Mouse (Mus musculus): ENCODE results near the gene Ap1m1. TPM values are rescaled to one million over a fixed set of nuclear protein-coding genes. Genes with fewer than 3 reads are reported as not detected.

The Ap1m1 gene
- 110 and 125 TPM in 2 replicates for polyA plus RNA-seq (2014; fragmentation: Nextera tagmentation; extraction: Ambion mirVana)

DNA sequence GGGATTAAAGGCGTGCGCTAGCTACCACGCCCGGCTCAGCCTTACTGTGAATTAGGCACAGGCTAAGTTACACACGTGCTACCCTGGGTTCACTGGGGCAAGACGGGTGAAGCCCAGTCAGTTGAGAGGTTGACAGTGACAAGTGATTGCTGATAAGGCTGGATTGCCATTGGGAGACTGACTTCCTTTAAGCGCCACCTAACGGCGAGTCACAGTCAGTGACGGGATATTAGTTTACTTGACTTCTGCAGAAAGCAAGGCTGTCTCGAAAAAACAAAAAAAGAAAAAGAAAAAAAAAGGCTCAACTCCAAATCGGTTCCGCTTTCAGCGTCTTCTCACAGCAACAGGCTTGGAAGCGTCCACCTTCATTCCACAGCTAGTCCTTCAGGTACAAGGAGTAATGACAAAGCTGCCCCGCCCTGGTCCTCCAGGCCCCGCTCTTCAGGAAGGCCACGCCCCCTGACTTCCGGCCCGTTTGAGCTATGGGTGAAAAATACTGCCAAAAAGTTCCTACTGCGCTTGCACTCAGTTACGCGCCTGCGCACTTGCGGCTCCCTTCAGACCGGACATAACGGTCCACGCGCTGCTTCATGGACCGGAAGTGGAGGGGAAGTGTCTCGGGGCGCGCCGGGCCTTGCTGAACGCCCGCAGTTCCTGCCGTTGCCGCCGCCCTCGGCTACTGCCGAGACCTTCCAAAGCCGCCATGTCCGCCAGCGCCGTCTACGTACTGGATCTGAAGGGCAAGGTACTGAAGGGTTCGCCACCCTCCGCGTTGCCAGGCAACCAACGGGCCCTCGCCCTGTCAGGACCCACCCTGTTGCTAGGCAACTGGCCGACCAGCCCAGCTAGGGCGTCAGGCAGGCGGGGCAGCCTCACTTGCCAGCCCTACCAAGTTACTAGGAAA lies at the start of gene Ap1m1:
Gene Ap1m1, plus strand, starts transcription at position 520 of the 904 bp plus-strand sequence.
- H3K4me3 ChIP-seq (ENCODE audit: low read length), result peak within 1 kb of the TSS; percentile 69
- H3K27me3 ChIP-seq (ENCODE audit: control insufficient read depth, insufficient read depth, low read length), result no peaks in the 10 kb centered on the region
- peak within 1 kb of the TSS; percentile 85 for H3K27ac ChIP-seq (ENCODE audit: low read depth, low read length)
- WGBS, result under 1% methylated on average over 54 of the region's 54 CpGs
- no peaks in the 10 kb centered on the region for H3K9me3 ChIP-seq (ENCODE audit: control insufficient read depth, low read length)
- ATAC-seq (ENCODE audit: low FRiP score, low TSS enrichment), result peak; percentile 98
- no peaks in the 10 kb centered on the region; the same call in 1 of the 2 replicates for H3K36me3 ChIP-seq (ENCODE audit: control insufficient read depth, insufficient read depth, low read length)
- H3K9ac ChIP-seq (ENCODE audit: low read depth, low read length), result peak within 1 kb of the TSS; percentile 61
- H3K4me1 ChIP-seq (ENCODE audit: control insufficient read depth, insufficient read depth, low read length), result peaks cover 11% of the 10 kb centered on the region; the same call in 1 of the 2 replicates
- H3K4me2 ChIP-seq (replicated peaks; ENCODE audit: low read depth, low read length), result peak within 1 kb of the TSS; percentile 59

DNA sequence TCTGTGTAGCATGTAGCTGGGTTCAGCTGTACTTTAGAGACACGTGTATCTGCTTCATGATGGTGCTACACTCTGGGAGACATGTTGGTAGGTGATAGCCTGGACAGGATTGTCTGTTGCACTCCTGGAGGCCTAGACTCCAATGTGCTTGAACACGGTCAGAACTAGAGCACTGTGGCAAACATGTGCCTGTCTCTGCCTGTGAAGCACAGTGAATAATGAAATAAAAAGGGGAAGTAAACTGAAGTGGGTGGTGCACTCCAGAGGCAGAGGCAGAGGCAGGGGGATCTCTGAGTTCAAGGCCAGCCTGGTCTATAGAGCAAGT lies 49.6 kb upstream of the Ap1m1 start:
- H3K4me2 ChIP-seq (replicated peaks; ENCODE audit: low read depth, low read length), result no peak overlapping the region
- no peaks in the 10 kb centered on the region for H3K9me3 ChIP-seq (ENCODE audit: control insufficient read depth, low read length)
- ATAC-seq (ENCODE audit: low FRiP score, low TSS enrichment), result no peak
- no peaks in the 10 kb centered on the region for H3K36me3 ChIP-seq (ENCODE audit: control insufficient read depth, insufficient read depth, low read length)
- no peaks in the 10 kb centered on the region for H3K27me3 ChIP-seq (ENCODE audit: control insufficient read depth, insufficient read depth, low read length)
- H3K9ac ChIP-seq (ENCODE audit: low read depth, low read length), result no peak overlapping the region
- 82% methylated on average over 2 of the region's 2 CpGs for WGBS
- no peak overlapping the region for H3K4me3 ChIP-seq (ENCODE audit: low read length)
- no peaks in the 10 kb centered on the region for H3K4me1 ChIP-seq (ENCODE audit: control insufficient read depth, insufficient read depth, low read length)
- H3K27ac ChIP-seq (ENCODE audit: low read depth, low read length), result no peak overlapping the region

DNA sequence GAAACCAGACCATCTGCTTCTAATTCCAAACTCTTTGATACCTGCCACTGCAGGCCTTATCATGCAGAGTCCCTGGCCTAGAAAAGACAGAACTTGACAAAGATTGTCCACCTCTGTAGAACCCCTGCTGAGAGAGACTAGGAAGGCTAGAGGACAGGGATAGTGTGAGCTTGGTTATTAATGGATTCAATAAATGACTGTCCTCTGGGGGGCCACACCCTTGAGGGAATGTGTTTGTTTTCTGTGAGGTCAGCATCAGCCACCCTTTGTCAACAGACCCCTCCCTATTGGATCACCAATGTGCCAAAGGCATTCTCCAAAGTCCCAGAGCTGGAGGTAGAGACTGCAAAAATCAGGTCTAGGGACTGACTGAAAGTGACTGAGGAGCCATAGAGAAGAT lies 47.8 kb upstream of the Ap1m1 start:
- H3K9me3 ChIP-seq (ENCODE audit: control insufficient read depth, low read length), result no peaks in the 10 kb centered on the region
- H3K27me3 ChIP-seq (ENCODE audit: control insufficient read depth, insufficient read depth, low read length), result no peaks in the 10 kb centered on the region
- H3K4me2 ChIP-seq (replicated peaks; ENCODE audit: low read depth, low read length), result no peak overlapping the region
- no peaks in the 10 kb centered on the region for H3K4me1 ChIP-seq (ENCODE audit: control insufficient read depth, insufficient read depth, low read length)
- no peak overlapping the region for H3K9ac ChIP-seq (ENCODE audit: low read depth, low read length)
- H3K4me3 ChIP-seq (ENCODE audit: low read length), result no peak overlapping the region
- H3K27ac ChIP-seq (ENCODE audit: low read depth, low read length), result no peak overlapping the region
- no peak for ATAC-seq (ENCODE audit: low FRiP score, low TSS enrichment)
- H3K36me3 ChIP-seq (ENCODE audit: control insufficient read depth, insufficient read depth, low read length), result no peaks in the 10 kb centered on the region

DNA sequence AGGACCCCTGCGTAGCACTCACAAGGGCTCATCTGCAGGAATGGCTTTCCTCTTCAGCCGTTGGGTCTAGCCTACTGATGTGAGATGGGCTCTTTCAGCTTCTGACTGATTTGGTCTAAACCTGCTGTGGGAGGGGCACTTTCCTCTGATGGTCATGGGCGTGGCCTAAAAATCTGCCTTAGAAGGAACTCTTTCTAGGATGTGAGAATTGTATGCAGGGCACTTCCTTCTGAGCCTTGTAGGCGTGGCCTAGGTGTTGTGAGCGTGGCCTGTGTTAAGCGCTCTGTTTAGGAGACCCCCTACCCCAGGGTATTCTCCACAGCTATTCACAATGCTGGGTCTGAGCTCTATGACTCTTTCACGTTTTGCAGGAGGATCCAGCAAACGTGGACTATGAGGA lies 41.8 kb upstream of the Ap1m1 start:
- ATAC-seq (ENCODE audit: low FRiP score, low TSS enrichment), result no peak
- Histone ChIP-seq H3K4me3 (ENCODE audit: low read length) (no peak overlapping the region), H3K9me3 (ENCODE audit: control insufficient read depth, low read length) (peaks cover 11% of the 10 kb centered on the region), H3K36me3 (ENCODE audit: control insufficient read depth, insufficient read depth, low read length) (no peaks in the 10 kb centered on the region), H3K27me3 (ENCODE audit: control insufficient read depth, insufficient read depth, low read length) (no peaks in the 10 kb centered on the region), H3K27ac (ENCODE audit: low read depth, low read length) (no peak overlapping the region), H3K9ac (ENCODE audit: low read depth, low read length) (no peak overlapping the region), H3K4me2 (replicated peaks; ENCODE audit: low read depth, low read length) (no peak overlapping the region), H3K4me1 (ENCODE audit: control insufficient read depth, insufficient read depth, low read length) (no peaks in the 10 kb centered on the region)
- WGBS, result 67% methylated on average over 8 of the region's 8 CpGs

DNA sequence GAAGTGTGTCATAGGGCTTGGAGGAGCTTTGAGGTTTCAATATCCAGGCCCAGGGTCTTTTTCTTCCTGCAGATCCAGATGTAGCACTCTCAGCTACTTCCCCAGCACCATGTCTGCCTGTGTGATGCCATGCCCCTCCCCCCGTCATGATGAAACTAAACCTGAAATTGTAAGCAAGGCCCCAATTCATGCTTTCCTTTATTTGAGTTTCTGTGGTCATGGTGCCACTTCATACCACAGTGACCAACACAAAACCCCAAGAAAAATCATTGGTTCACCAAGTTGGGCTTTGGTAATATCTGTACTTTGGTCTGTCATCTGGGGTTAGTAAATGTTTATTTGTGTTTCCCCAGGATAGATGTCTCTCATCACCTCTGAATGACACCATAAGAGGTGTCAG lies 31.2 kb upstream of the Ap1m1 start:
- no peak overlapping the region for H3K27ac ChIP-seq (ENCODE audit: low read depth, low read length)
- H3K36me3 ChIP-seq (ENCODE audit: control insufficient read depth, insufficient read depth, low read length), result no peaks in the 10 kb centered on the region
- ATAC-seq (ENCODE audit: low FRiP score, low TSS enrichment), result no peak
- no peaks in the 10 kb centered on the region for H3K9me3 ChIP-seq (ENCODE audit: control insufficient read depth, low read length)
- H3K4me2 ChIP-seq (replicated peaks; ENCODE audit: low read depth, low read length), result no peak overlapping the region
- H3K27me3 ChIP-seq (ENCODE audit: control insufficient read depth, insufficient read depth, low read length), result no peaks in the 10 kb centered on the region; the same call in 1 of the 2 replicates
- WGBS, result 76% methylated on average over 1 of the region's 1 CpGs
- no peak overlapping the region for H3K4me3 ChIP-seq (ENCODE audit: low read length)
- H3K4me1 ChIP-seq (ENCODE audit: control insufficient read depth, insufficient read depth, low read length), result no peaks in the 10 kb centered on the region
- H3K9ac ChIP-seq (ENCODE audit: low read depth, low read length), result no peak overlapping the region

DNA sequence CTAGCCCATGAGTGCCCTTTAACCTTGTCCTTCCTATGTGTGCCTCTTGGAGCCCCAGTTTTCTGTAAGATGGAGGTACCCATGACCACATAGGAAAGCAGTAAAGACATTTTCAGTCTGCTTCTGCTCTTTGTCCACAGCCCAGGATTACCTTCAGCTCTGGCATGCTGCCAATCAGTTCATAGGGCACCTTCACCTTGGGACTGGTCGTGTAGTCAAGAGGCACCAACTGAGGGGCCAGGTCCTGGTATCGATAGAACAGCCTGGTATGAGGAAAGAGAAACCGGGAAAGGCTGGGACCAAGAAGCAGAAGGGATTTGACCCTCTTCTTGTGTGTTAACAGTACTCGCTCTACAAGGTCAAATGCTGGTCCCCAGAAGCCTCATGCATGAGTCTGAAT lies 29.6 kb upstream of the Ap1m1 start:
- Histone ChIP-seq H3K27me3 (ENCODE audit: control insufficient read depth, insufficient read depth, low read length) (peaks cover 5% of the 10 kb centered on the region; the same call in 1 of the 2 replicates), H3K9ac (ENCODE audit: low read depth, low read length) (no peak overlapping the region), H3K27ac (ENCODE audit: low read depth, low read length) (no peak overlapping the region), H3K4me2 (replicated peaks; ENCODE audit: low read depth, low read length) (no peak overlapping the region), H3K4me1 (ENCODE audit: control insufficient read depth, insufficient read depth, low read length) (no peaks in the 10 kb centered on the region), H3K4me3 (ENCODE audit: low read length) (no peak overlapping the region), H3K36me3 (ENCODE audit: control insufficient read depth, insufficient read depth, low read length) (no peaks in the 10 kb centered on the region), H3K9me3 (ENCODE audit: control insufficient read depth, low read length) (no peaks in the 10 kb centered on the region)
- WGBS, result 64% methylated on average over 4 of the region's 4 CpGs
- no peak for ATAC-seq (ENCODE audit: low FRiP score, low TSS enrichment)

DNA sequence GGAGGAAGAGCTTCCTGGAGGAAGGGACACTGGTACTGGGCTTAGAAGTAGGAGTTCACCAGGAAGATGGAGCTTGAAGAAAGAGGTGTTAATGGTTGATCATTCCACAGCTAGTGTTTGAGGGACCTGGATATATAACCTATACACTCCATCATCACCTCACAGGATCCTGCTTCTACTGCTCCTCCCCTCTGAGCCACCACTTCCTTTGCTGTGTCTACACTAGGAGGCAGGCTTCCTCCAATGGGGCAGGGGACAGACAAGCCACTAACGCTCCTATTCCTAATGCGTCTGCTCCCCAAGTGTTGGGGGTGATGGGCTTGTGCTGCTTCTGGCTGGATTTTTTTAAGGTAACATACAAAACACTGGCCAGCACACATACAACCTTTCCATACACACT lies 29.1 kb upstream of the Ap1m1 start:
- no peak overlapping the region for H3K4me2 ChIP-seq (replicated peaks; ENCODE audit: low read depth, low read length)
- 64% methylated on average over 2 of the region's 2 CpGs for WGBS
- no peak for ATAC-seq (ENCODE audit: low FRiP score, low TSS enrichment)

DNA sequence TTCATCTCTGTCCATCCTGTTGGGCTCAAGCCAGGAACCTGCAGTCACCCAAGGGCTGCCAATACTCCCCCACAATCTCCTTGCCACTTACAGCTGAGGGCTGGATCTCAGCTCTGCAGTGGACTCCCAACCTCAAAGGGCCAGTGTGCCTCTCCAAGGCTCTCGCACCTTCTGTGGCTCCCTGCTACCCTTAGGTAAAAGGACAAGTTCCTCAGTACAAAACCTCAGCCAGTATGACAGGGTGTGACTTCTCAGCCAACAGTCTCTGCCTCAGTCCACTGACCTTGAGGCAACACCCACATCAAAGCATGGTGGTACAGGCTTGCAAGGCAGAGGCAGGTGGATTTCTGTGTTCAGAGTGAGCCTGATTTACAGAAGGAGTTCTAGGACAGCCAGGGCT lies 28.0 kb upstream of the Ap1m1 start:
- no peak for ATAC-seq (ENCODE audit: low FRiP score, low TSS enrichment)
- peaks cover 5% of the 10 kb centered on the region; the same call in 1 of the 2 replicates for H3K27me3 ChIP-seq (ENCODE audit: control insufficient read depth, insufficient read depth, low read length)

More for the DNA sequence above, 29.1 kb upstream of the Ap1m1 start:
- H3K4me1 ChIP-seq (ENCODE audit: control insufficient read depth, insufficient read depth, low read length), result no peaks in the 10 kb centered on the region
- no peaks in the 10 kb centered on the region for H3K36me3 ChIP-seq (ENCODE audit: control insufficient read depth, insufficient read depth, low read length)
- no peaks in the 10 kb centered on the region for H3K9me3 ChIP-seq (ENCODE audit: control insufficient read depth, low read length)
- no peak overlapping the region for H3K9ac ChIP-seq (ENCODE audit: low read depth, low read length)
- no peak overlapping the region for H3K27ac ChIP-seq (ENCODE audit: low read depth, low read length)
- peaks cover 5% of the 10 kb centered on the region; the same call in 1 of the 2 replicates for H3K27me3 ChIP-seq (ENCODE audit: control insufficient read depth, insufficient read depth, low read length)
- no peak overlapping the region for H3K4me3 ChIP-seq (ENCODE audit: low read length)

DNA sequence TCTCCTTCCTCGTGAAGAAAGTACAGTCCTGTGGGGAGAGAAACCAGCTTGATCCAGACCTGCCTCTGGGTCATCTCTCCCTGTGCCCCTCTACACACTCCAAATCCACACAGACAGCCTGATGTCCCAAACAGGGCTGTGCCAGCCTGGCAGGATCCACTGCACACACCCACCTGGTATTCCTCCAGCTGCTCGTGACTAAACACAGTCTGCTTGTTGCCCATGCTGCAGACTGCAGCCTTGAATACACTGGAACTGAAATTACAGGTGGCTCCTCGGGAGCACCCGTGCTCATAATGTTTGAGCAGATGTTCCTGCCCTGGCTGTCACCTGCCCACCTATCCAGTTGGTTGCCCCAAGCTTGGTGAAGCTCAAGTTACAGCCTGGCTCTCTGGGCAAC lies 27.1 kb upstream of the Ap1m1 start, which contains the start of gene Cib3:
Gene Cib3, minus strand, starts transcription at position 87 of the 400 bp plus-strand sequence.
- H3K27ac ChIP-seq (ENCODE audit: low read depth, low read length), result no peak within 1 kb of the TSS
- no peak within 1 kb of the TSS for H3K4me3 ChIP-seq (ENCODE audit: low read length)
- no peaks in the 10 kb centered on the region for H3K4me1 ChIP-seq (ENCODE audit: control insufficient read depth, insufficient read depth, low read length)
- no peaks in the 10 kb centered on the region for H3K36me3 ChIP-seq (ENCODE audit: control insufficient read depth, insufficient read depth, low read length)
- peaks cover 5% of the 10 kb centered on the region; the same call in 1 of the 2 replicates for H3K27me3 ChIP-seq (ENCODE audit: control insufficient read depth, insufficient read depth, low read length)
- H3K9me3 ChIP-seq (ENCODE audit: control insufficient read depth, low read length), result no peaks in the 10 kb centered on the region
- no peak for ATAC-seq (ENCODE audit: low FRiP score, low TSS enrichment)
- H3K4me2 ChIP-seq (replicated peaks; ENCODE audit: low read depth, low read length), result no peak within 1 kb of the TSS
- no peak within 1 kb of the TSS for H3K9ac ChIP-seq (ENCODE audit: low read depth, low read length)
- 47% methylated on average over 4 of the region's 4 CpGs for WGBS

More for the DNA sequence above, 28.0 kb upstream of the Ap1m1 start:
- no peak overlapping the region for H3K4me3 ChIP-seq (ENCODE audit: low read length)
- no peak overlapping the region for H3K4me2 ChIP-seq (replicated peaks; ENCODE audit: low read depth, low read length)
- no peaks in the 10 kb centered on the region for H3K9me3 ChIP-seq (ENCODE audit: control insufficient read depth, low read length)
- H3K27ac ChIP-seq (ENCODE audit: low read depth, low read length), result no peak overlapping the region
- no peaks in the 10 kb centered on the region for H3K36me3 ChIP-seq (ENCODE audit: control insufficient read depth, insufficient read depth, low read length)
- no peaks in the 10 kb centered on the region for H3K4me1 ChIP-seq (ENCODE audit: control insufficient read depth, insufficient read depth, low read length)
- no peak overlapping the region for H3K9ac ChIP-seq (ENCODE audit: low read depth, low read length)
- 88% methylated on average over 1 of the region's 1 CpGs for WGBS

Data from kidney, embryonic 14.5 days (tissue).